Mouse (Mus musculus) embryonic facial prominence, embryonic 12.5 days (tissue): Measurements from ENCODE around the gene Pnkd. TPM values are rescaled to one million over a fixed set of nuclear protein-coding genes. Genes with fewer than 3 reads are reported as not detected.
"Not testable (repeated sequence)": the region's sequence is repeated elsewhere in the genome, so short reads cannot be mapped to it uniquely, and the experiment has no call there.

Source experiments
- ATAC-seq: fragments of 200-750 bp; cut with Nextera tagmentation; 2 replicates; pipeline ENCODE4 v1.8.0; 2017; ENCODE audit not compliant: insufficient number of reproducible peaks, insufficient read depth, low FRiP score, low TSS enrichment
- H3K27ac ChIP-seq: fragments of 300-500 bp; sonication (generic); 2 replicates; pipeline ENCODE4 v1.5.1; 2016; ENCODE audit warnings: mild to moderate bottlenecking
- H3K27me3 ChIP-seq: fragments of 300-500 bp; sonication (generic); 2 replicates; pipeline ENCODE4 v1.6.1; 2016; ENCODE audit warnings: mild to moderate bottlenecking, moderate library complexity
- H3K36me3 ChIP-seq: fragments of 300-500 bp; sonication (generic); 2 replicates; pipeline ENCODE4 v1.6.1; 2016; ENCODE audit warnings: mild to moderate bottlenecking
- H3K4me1 ChIP-seq: fragments of 300-500 bp; sonication (generic); 2 replicates; pipeline ENCODE4 v1.6.1; 2016
- H3K4me2 ChIP-seq: fragments of 300-500 bp; sonication (generic); replicated peaks from 2 replicates; pipeline ENCODE4 v1.6.1; 2016; ENCODE audit warnings: mild to moderate bottlenecking, moderate library complexity
- H3K4me3 ChIP-seq: fragments of 300-500 bp; sonication (generic); 2 replicates; pipeline ENCODE4 v1.5.1; 2016; ENCODE audit warnings: mild to moderate bottlenecking
- H3K9ac ChIP-seq: fragments of 300-500 bp; sonication (generic); 2 replicates; pipeline ENCODE4 v1.6.1; 2016; ENCODE audit warnings: mild to moderate bottlenecking, moderate library complexity
- H3K9me3 ChIP-seq: fragments of 300-500 bp; sonication (generic); 2 replicates; pipeline ENCODE4 v1.6.1; 2016; ENCODE audit warnings: mild to moderate bottlenecking, moderate library complexity
- WGBS: fragments of 180-500 bp; shearing (Covaris S2); methylation state at CpG from one replicate; pipeline ENCODE4 v1.1.7; 2016; 5-methylcytosine and 5-hydroxymethylcytosine counted together
- polyA plus RNA-seq: library from polyadenylated mRNA; unstranded; fragments of >200 nt; fragmentation: Nextera tagmentation; extraction: Ambion mirVana; gene quantifications from 2 replicates; pipeline ENCODE4 v1.2.1, GENCODE M21; 2016

Pnkd gene
- polyA plus RNA-seq, 1 experiment from 2014 or later: 106 TPM

DNA sequence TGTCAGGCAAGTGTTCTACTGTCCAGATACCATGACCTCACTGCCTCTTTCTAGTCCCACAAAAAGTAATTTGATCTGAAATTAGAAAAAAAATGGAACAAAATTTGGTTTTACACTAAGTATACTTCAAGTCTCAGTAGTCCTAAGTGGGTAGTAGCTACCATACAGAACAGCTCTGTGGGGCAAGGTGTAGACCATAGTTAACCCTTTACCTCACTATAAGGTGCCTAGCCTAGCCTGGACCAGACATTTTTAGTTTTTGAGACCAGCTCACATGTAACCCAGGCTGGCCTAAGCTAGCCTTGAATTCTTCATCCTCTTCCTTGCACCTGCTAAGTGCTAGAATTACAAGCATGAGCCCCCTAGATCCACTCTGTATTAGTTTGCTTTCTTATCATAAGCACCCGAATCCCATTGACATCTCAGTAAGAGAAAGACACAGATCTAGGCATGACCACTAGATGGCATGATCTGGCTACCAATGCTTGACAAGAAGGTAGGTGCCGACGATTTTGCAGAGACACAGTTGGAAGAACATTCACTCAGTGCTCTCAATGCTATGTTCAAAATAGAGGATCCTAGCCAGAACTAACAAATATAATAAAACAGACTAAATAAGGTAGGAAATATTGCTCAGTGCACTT is 28.4 kb downstream of the Pnkd start:
- no peaks in the 10 kb centered on the region for H3K9me3 ChIP-seq
- no peak overlapping the region for H3K4me2 ChIP-seq
- no peaks in the 10 kb centered on the region for H3K27me3 ChIP-seq
- ATAC-seq: no peak
- no peak overlapping the region for H3K4me3 ChIP-seq
- no peak overlapping the region for H3K27ac ChIP-seq
- 5% methylated on average over 3 of the region's 3 CpGs for WGBS
- H3K9ac ChIP-seq: no peak overlapping the region
- H3K4me1 ChIP-seq: no peaks in the 10 kb centered on the region
- no peaks in the 10 kb centered on the region for H3K36me3 ChIP-seq

GRCm38 (mm10) chr1:74314796-74315195 is 30.1 kb downstream of the Pnkd start:
- no peaks in the 10 kb centered on the region for H3K36me3 ChIP-seq
- H3K9me3 ChIP-seq: no peaks in the 10 kb centered on the region
- no peaks in the 10 kb centered on the region for H3K27me3 ChIP-seq
- no peak overlapping the region for H3K4me2 ChIP-seq
- no peak for ATAC-seq
- WGBS: 87% methylated on average over 3 of the region's 3 CpGs
- no peak overlapping the region for H3K9ac ChIP-seq
- H3K4me3 ChIP-seq: no peak overlapping the region
- no peak overlapping the region for H3K27ac ChIP-seq
- no peaks in the 10 kb centered on the region for H3K4me1 ChIP-seq

GRCm38 (mm10) chr1:74316114-74316827 is 31.5 kb downstream of the Pnkd start:
- no peaks in the 10 kb centered on the region for H3K4me1 ChIP-seq
- no peaks in the 10 kb centered on the region for H3K36me3 ChIP-seq
- no peaks in the 10 kb centered on the region for H3K9me3 ChIP-seq
- no peak overlapping the region for H3K9ac ChIP-seq
- no peaks in the 10 kb centered on the region for H3K27me3 ChIP-seq
- H3K4me2 ChIP-seq: no peak overlapping the region
- ATAC-seq: no peak
- no peak overlapping the region for H3K4me3 ChIP-seq
- WGBS: 70% methylated on average over 4 of the region's 4 CpGs
- H3K27ac ChIP-seq: no peak overlapping the region

DNA sequence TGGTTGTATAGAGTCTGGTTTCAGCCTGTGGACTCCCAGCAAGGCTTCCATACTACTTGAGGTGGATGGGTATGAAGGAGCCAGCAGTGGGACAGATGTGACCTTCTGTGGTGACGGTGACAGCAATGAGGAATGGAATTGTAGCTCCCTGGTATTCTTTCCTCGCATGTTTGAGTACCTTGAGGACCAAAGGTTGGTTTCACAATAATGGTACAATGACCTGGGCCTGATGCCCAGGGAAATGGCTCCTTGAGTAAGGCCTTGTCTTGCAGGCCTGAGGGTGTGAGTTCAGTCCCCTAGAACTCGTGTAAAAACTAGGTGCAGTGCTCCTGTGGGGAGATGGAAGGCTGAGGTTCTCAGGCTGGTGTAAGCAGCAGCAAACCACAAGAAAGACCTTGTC is 34.0 kb downstream of the Pnkd start:
- H3K4me1 ChIP-seq: no peaks in the 10 kb centered on the region
- WGBS: 82% methylated on average over 3 of the region's 3 CpGs
- H3K9ac ChIP-seq: no peak overlapping the region
- no peak overlapping the region for H3K4me3 ChIP-seq
- H3K9me3 ChIP-seq: no peaks in the 10 kb centered on the region
- no peak overlapping the region for H3K27ac ChIP-seq
- no peak for ATAC-seq
- H3K27me3 ChIP-seq: no peaks in the 10 kb centered on the region
- H3K4me2 ChIP-seq: no peak overlapping the region
- H3K36me3 ChIP-seq: no peaks in the 10 kb centered on the region

- H3K36me3 ChIP-seq: no peaks in the 10 kb centered on the region
- 81% methylated on average over 3 of the region's 3 CpGs for WGBS
- H3K27ac ChIP-seq: no peak overlapping the region
- H3K9me3 ChIP-seq: no peaks in the 10 kb centered on the region
- H3K4me2 ChIP-seq: no peak overlapping the region
- no peak for ATAC-seq
- no peaks in the 10 kb centered on the region for H3K27me3 ChIP-seq
- no peak overlapping the region for H3K4me3 ChIP-seq
- no peaks in the 10 kb centered on the region for H3K4me1 ChIP-seq
- H3K9ac ChIP-seq: no peak overlapping the region
Measured at GRCm38 (mm10) chr1:74321396-74321795, 36.7 kb downstream of the Pnkd start.

- not testable (repeated sequence) for H3K9me3 ChIP-seq, H3K4me2 ChIP-seq, H3K4me1 ChIP-seq, H3K27me3 ChIP-seq, ATAC-seq, H3K9ac ChIP-seq, H3K4me3 ChIP-seq, H3K36me3 ChIP-seq, H3K27ac ChIP-seq
- 77% methylated on average over 2 of the region's 2 CpGs for WGBS
Measured at GRCm38 (mm10) chr1:74326916-74327315, 42.2 kb downstream of the Pnkd start.

DNA sequence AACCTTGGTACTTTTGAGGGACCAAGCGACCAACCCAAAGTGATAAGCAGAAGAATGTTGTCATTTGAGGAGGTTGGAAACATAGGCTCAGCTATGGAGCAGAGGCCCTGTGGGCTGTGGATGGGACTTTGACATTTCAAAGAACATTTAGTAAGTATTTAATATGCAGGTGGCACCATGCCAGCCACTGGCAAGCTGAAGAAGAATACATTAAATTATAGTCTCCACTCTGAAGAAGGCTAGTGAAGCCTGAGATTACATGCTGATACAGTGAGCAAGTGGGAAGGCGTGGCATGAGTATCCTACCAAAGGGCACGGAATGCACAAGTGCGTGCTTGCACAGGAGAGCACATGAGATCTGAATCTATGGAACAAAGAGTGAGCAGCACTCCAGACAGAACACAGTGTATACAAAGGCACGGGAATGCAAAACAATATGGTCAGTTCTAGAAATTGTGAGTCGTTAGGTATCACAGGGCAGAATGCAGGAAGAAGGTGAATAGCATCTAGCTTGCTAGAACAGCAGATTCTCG is 45.2 kb downstream of the Pnkd start:
- Histone ChIP-seq H3K27me3 (no peaks in the 10 kb centered on the region), H3K36me3 (no peaks in the 10 kb centered on the region), H3K4me2 (no peak overlapping the region), H3K9me3 (no peaks in the 10 kb centered on the region), H3K9ac (no peak overlapping the region), H3K4me1 (peaks cover 22% of the 10 kb centered on the region; the same call in 1 of the 2 replicates), H3K4me3 (no peak overlapping the region), H3K27ac (no peak overlapping the region)
- WGBS: 81% methylated on average over 7 of the region's 7 CpGs
- no peak for ATAC-seq

- no peak for ATAC-seq
- Histone ChIP-seq H3K4me1 (peaks cover 26% of the 10 kb centered on the region; the same call in 1 of the 2 replicates), H3K27ac (0 out of 2 replicates have a peak overlapping the region, but pooled peaks have one; percentile 30), H3K27me3 (no peaks in the 10 kb centered on the region), H3K4me3 (no peak overlapping the region), H3K36me3 (no peaks in the 10 kb centered on the region), H3K9ac (no peak overlapping the region), H3K4me2 (no peak overlapping the region), H3K9me3 (no peaks in the 10 kb centered on the region)
- WGBS: 78% methylated on average over 4 of the region's 4 CpGs
Measured at GRCm38 (mm10) chr1:74331046-74331681, 46.4 kb downstream of the Pnkd start.

- H3K9ac ChIP-seq: peak overlapping the region; percentile 70
- peak overlapping the region; percentile 52 for H3K4me3 ChIP-seq
- peaks cover 26% of the 10 kb centered on the region; the same call in 1 of the 2 replicates for H3K4me1 ChIP-seq
- peak overlapping the region; percentile 82 for H3K27ac ChIP-seq
- H3K4me2 ChIP-seq: peak overlapping the region; percentile 86
- H3K36me3 ChIP-seq: no peaks in the 10 kb centered on the region
- peak; percentile 91 for ATAC-seq
- no peaks in the 10 kb centered on the region for H3K9me3 ChIP-seq
- no peaks in the 10 kb centered on the region for H3K27me3 ChIP-seq
- under 1% methylated on average over 35 of the region's 36 CpGs for WGBS
Measured at GRCm38 (mm10) chr1:74332241-74332763, 47.6 kb downstream of the Pnkd start.

GRCm38 (mm10) chr1:74332930-74333329 is 48.2 kb downstream of the Pnkd start:
- H3K27ac ChIP-seq: peak overlapping the region; percentile 82
- peaks cover 26% of the 10 kb centered on the region; the same call in 1 of the 2 replicates for H3K4me1 ChIP-seq
- H3K4me3 ChIP-seq: peak overlapping the region; percentile 52
- no peak for ATAC-seq
- no peaks in the 10 kb centered on the region for H3K36me3 ChIP-seq
- 4% methylated on average over 9 of the region's 9 CpGs for WGBS
- no peaks in the 10 kb centered on the region for H3K9me3 ChIP-seq
- H3K27me3 ChIP-seq: no peaks in the 10 kb centered on the region
- peak overlapping the region; percentile 86 for H3K4me2 ChIP-seq
- H3K9ac ChIP-seq: peak overlapping the region; percentile 70

GRCm38 (mm10) chr1:74334607-74335006 is 49.9 kb downstream of the Pnkd start:
- H3K4me1 ChIP-seq: peaks cover 26% of the 10 kb centered on the region; the same call in 1 of the 2 replicates
- no peak for ATAC-seq
- WGBS: 57% methylated on average over 3 of the region's 3 CpGs
- no peaks in the 10 kb centered on the region for H3K27me3 ChIP-seq
- H3K9ac ChIP-seq: no peak overlapping the region
- H3K27ac ChIP-seq: no peak overlapping the region
- H3K4me2 ChIP-seq: no peak overlapping the region
- H3K36me3 ChIP-seq: no peaks in the 10 kb centered on the region
- H3K9me3 ChIP-seq: no peaks in the 10 kb centered on the region
- H3K4me3 ChIP-seq: no peak overlapping the region
